Comparison of ENCODE assay signal across 23 mouse cellular contexts in the genomic region with DNA sequence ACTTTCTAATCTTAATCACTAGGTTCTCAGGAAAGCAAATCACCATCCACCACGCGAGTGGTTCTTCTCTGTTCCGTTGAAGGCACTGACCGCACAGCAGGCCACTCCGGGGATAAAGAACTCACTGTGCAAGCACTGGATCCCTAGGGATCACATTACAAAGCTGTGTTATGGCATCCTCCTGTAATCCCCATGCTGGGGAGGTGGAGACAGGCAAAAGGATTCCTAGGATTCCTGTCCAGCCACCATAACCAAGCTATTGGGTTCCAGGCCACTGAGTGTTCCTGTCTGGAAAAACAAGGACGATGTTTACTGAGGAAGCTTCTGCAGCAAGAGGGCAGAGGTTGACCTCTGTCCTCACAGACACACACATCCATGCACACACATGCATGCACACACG.
"Had no signal": no experiment of that assay in that cellular context is flagged by ENCODE, and none has a peak within 500 bp of the region (broad histone marks: within the 10 kb centered on the region; RNA-seq: fewer than 3 reads in every experiment).

No protein-coding gene starts in this region.

- ATAC-seq: midbrain, embryonic 13.5 days; midbrain, embryonic 16.5 days had no signal

- H3K27me3 ChIP-seq: limb, embryonic 15.5 days; liver, embryonic 15.5 days; lung, embryonic 15.5 days; megakaryocyte, embryonic 14.5 days; midbrain, embryonic 13.5 days; neural tube, embryonic 13.5 days; stomach, embryonic 15.5 days had no signal

- H3K4me3 ChIP-seq: layer of hippocampus, adult 2 months; limb, embryonic 15.5 days; liver, embryonic 15.5 days; lung, embryonic 15.5 days; megakaryocyte, embryonic 14.5 days; midbrain, embryonic 10.5 days; midbrain, embryonic 13.5 days; myocyte; neural tube, embryonic 13.5 days; stomach, embryonic 15.5 days had no signal

- H3K4me1 ChIP-seq: liver, embryonic 15.5 days; lung, embryonic 15.5 days; megakaryocyte, embryonic 14.5 days; midbrain, embryonic 10.5 days; midbrain, embryonic 13.5 days; stomach, embryonic 15.5 days had no signal

- H3K36me3 ChIP-seq: limb, embryonic 15.5 days; liver, embryonic 15.5 days; lung, embryonic 15.5 days; midbrain, embryonic 10.5 days; midbrain, embryonic 13.5 days; neural tube, embryonic 13.5 days; stomach, embryonic 15.5 days had no signal

- DNase-seq: kidney, adult 2 months; kidney, postnatal 25 days; layer of hippocampus, adult 9-11 months; lung, adult 18-20 months; lung, postnatal 10 days; lung, postnatal 36 days; retina, postnatal 1 day; right cerebral cortex, postnatal 25 days; spleen, adult 18-20 months; thymus, postnatal 25 days had no signal

- H3K9me3 ChIP-seq: limb, embryonic 15.5 days; liver, embryonic 15.5 days; lung, embryonic 15.5 days; stomach, embryonic 15.5 days had no signal

- H3K4me2 ChIP-seq: limb, embryonic 15.5 days; liver, embryonic 11.5 days; liver, embryonic 15.5 days; lung, embryonic 15.5 days; midbrain, embryonic 13.5 days; neural tube, embryonic 13.5 days; stomach, embryonic 15.5 days had no signal

- H3K9ac ChIP-seq: limb, embryonic 15.5 days; liver, embryonic 15.5 days; lung, embryonic 15.5 days; midbrain, embryonic 13.5 days; neural tube, embryonic 13.5 days; stomach, embryonic 15.5 days had no signal

- H3K27ac ChIP-seq: kidney, postnatal 0 days; layer of hippocampus, adult 2 months; limb, embryonic 15.5 days; liver, embryonic 15.5 days; lung, embryonic 15.5 days; midbrain, embryonic 10.5 days; midbrain, embryonic 13.5 days; neural tube, embryonic 13.5 days; stomach, embryonic 15.5 days had no signal
